Mouse (Mus musculus) spleen, embryonic (tissue): ENCODE data around the gene Myocos.

Source experiments
- CTCF ChIA-PET: fragments of 350-600 bp; sonication (Branson Sonifier 250); formaldehyde crosslinking; loops from one replicate; lab custom pipeline; 2022; lab: Charles Lee

The Myocos gene

GRCm38 (mm10) chr1:162615511-162615910 is 42.5 kb downstream of the Myocos start:
- CTCF ChIA-PET, result no interaction called here

DNA sequence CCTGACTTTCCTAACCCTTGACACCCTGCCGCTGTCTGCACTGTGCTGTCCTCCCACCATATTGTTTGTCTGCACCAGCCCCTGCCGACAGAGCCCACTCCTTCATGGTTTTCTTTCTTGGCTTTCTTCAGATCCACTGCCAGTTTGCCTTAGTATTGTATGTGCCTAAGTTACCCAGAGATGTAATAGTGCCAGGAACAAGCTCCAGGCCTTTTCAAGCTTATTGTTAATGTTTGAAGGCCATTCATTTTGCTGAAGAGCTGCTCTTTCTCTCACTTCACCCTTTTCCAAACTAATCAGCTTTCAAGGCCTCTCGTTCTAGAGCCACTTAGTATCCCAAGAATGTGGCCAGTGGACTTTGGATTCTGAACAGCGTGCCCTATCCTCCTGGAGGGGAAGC is 46.8 kb downstream of the Myocos start:
- CTCF ChIA-PET, result no interaction called here

DNA sequence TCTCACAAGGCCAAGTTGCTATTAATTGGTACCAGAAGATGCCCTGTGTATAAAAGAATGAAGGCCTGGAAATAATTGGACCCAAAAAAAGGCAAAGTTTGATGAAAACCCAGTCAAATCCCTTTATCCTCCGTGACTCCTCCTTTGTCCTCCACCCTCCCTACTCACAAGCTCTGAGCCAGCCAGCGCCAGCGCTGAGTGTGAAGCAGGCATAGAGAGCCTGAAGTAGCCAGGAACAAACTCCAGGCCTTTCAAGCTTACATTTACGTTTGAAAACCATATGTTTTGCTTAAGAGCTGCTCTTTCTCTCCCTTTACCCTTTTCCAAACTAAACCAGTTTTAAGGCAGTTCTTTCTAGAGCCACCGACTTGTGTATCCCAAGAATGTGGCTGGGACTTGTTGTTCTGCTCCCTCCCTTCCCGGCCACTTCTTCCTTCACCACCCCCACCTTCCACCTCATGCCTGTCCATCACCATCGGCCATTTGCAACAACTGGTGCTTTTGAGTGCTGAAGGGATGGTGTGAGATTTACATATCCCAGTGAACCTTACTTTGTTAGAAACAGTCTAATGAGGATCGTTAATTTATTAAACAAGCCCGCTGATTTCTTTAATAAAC is 48.3 kb downstream of the Myocos start:
- CTCF ChIA-PET, result no interaction called here

DNA sequence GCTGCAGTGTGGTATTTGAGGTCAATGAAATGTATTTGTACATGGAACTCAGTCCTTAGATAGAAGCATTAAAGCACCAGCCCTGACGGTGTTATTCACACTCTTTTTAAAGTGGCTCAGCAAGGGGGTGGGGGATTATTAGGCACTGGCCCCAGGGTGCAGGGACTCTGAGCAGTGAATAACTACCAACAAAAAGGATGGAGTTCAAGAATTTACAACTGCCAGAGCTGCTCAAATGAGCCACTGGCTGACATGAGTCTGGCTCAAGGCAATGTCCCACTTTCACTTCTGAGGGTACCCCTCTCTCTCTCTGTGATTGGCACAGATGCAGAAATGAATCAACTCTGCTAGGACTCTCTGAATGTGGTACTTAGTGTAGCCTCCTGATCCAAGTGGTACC is 49.9 kb downstream of the Myocos start:
- CTCF ChIA-PET, result no interaction called here

DNA sequence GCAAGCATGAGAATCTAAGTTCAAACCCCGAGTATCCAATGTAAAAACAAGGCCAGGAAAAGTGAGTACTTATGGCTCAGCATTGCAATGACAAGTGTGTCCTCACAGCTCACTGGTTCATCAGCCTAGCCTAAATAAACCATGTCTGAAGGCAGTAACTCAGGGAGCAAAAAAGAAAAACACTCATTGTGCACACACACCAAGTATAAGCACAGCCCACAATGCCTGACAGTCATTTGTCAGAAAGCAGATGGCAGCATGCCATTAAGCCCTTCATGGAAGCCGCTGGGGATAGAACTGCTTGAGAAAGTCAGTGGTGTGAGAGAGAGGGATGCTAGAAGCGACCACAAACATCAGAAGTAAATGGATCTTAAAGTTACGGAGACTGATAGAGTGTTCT is 56.7 kb downstream of the Myocos start:
- CTCF ChIA-PET, result no interaction called here

DNA sequence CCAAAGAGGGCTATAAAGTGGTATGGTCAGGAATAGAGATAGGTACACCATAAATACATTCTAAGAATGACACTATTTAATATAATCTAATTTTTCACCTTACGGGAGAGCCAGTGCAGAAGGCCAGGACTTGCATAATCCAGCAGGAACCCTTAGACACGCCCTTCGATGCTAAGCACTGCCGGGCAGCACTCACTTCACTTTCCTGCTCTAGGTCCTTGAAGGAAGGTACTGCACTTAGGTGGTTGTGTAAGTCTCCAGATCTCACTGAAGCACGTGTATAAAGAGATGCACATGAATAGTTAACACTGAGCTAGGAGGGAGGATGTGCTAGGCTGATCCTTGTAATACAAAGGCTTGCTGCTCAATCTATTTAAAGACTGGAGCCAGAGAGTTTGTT is 58.4 kb downstream of the Myocos start:
- CTCF ChIA-PET, result no interaction called here

DNA sequence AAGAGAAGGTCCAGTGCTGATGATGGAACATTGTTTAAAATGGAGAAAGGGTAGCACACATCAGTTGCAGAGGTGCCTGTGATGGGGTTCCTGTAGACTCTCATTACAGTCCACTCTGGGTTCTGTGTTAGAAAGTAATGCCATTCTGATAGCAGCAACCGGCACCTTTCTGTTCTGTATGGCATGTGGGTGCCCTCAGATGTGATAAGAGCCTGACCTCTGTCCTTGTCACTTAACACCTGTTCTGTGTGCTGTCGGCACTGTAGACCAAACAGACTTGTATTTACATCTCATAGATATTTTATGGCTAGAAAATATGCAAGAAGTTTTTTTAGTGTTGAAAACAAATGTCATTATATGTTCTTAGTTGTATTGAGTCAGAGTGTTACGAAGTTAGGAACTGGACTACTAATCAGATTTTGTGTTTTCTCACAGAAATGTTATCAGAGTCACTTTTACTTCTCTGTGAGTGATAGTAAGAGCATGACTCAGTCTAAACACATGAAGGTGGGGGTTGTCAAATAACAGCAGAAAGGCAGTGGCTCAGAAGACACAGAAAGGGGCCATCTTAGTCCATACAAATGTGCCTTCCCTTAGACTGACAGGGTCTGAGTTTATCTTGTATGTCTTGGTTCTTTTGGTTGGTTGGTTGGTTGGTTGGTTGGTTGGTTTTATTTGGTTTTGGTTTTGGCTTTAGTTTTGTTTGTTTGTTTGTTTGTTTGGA is 60.5 kb downstream of the Myocos start:
- CTCF ChIA-PET, result no interaction called here
